Mouse (Mus musculus): Measurements from ENCODE around the gene Acaa1b. TPM values are rescaled to one million over a fixed set of nuclear protein-coding genes. Genes with fewer than 3 reads are reported as not detected.

The Acaa1b gene
- polyA plus RNA-seq, 1 experiment from 2014 or later, result 0.63 TPM

GRCm38 (mm10) chr9:119179292-119179691 is 22.4 kb upstream of the Acaa1b start:
- Histone ChIP-seq H3K4me1 (replicated peaks; ENCODE audit: control insufficient read depth, insufficient read depth, low read length) (no peaks in the 10 kb centered on the region), H3K4me2 (no peak overlapping the region), H3K36me3 (ENCODE audit: control insufficient read depth, insufficient read depth, low read length) (no peaks in the 10 kb centered on the region), H3K27ac (ENCODE audit: low read depth, low read length) (no peak overlapping the region), H3K27me3 (replicated peaks; ENCODE audit: control insufficient read depth, insufficient read depth, low read length) (no peaks in the 10 kb centered on the region), H3K9ac (ENCODE audit: low read depth, low read length) (no peak overlapping the region), H3K4me3 (ENCODE audit: low read depth, low read length) (no peak overlapping the region), H3K9me3 (ENCODE audit: control insufficient read depth, low read length) (no peaks in the 10 kb centered on the region)
- ATAC-seq (replicated peaks; ENCODE audit: low FRiP score) (no peak), DNase-seq (ENCODE audit: low spot score) (no peak)
- WGBS, result 81% methylated on average over 11 of the region's 11 CpGs

- Histone ChIP-seq H3K36me3 (ENCODE audit: control insufficient read depth, insufficient read depth, low read length) (no peaks in the 10 kb centered on the region), H3K9ac (ENCODE audit: low read depth, low read length) (no peak overlapping the region), H3K4me3 (ENCODE audit: low read depth, low read length) (no peak overlapping the region), H3K27me3 (replicated peaks; ENCODE audit: control insufficient read depth, insufficient read depth, low read length) (no peaks in the 10 kb centered on the region), H3K4me2 (no peak overlapping the region), H3K27ac (ENCODE audit: low read depth, low read length) (no peak overlapping the region), H3K9me3 (ENCODE audit: control insufficient read depth, low read length) (no peaks in the 10 kb centered on the region), H3K4me1 (replicated peaks; ENCODE audit: control insufficient read depth, insufficient read depth, low read length) (no peaks in the 10 kb centered on the region)
- 88% methylated on average over 2 of the region's 2 CpGs for WGBS
- ATAC-seq (replicated peaks; ENCODE audit: low FRiP score) (no peak), DNase-seq (ENCODE audit: low spot score) (no peak)
Observed at GRCm38 (mm10) chr9:119167608-119168007, 10.7 kb upstream of the Acaa1b start.

- no peaks in the 10 kb centered on the region for H3K36me3 ChIP-seq (ENCODE audit: control insufficient read depth, insufficient read depth, low read length)
- no peaks in the 10 kb centered on the region for H3K9me3 ChIP-seq (ENCODE audit: control insufficient read depth, low read length)
- no peak for ATAC-seq (replicated peaks; ENCODE audit: low FRiP score)
- H3K27me3 ChIP-seq (replicated peaks; ENCODE audit: control insufficient read depth, insufficient read depth, low read length), result no peaks in the 10 kb centered on the region
- no peak overlapping the region for H3K4me2 ChIP-seq
- no peak overlapping the region for H3K4me3 ChIP-seq (ENCODE audit: low read depth, low read length)
- H3K27ac ChIP-seq (ENCODE audit: low read depth, low read length), result no peak overlapping the region
- 85% methylated on average over 6 of the region's 6 CpGs for WGBS
- H3K4me1 ChIP-seq (replicated peaks; ENCODE audit: control insufficient read depth, insufficient read depth, low read length), result no peaks in the 10 kb centered on the region
- H3K9ac ChIP-seq (ENCODE audit: low read depth, low read length), result no peak overlapping the region
- no peak for DNase-seq (ENCODE audit: low spot score)
Observed at GRCm38 (mm10) chr9:119165548-119165947, 8.7 kb upstream of the Acaa1b start.

- Histone ChIP-seq H3K4me2 (no peak overlapping the region), H3K4me3 (ENCODE audit: low read depth, low read length) (no peak overlapping the region), H3K4me1 (replicated peaks; ENCODE audit: control insufficient read depth, insufficient read depth, low read length) (no peaks in the 10 kb centered on the region), H3K27me3 (replicated peaks; ENCODE audit: control insufficient read depth, insufficient read depth, low read length) (no peaks in the 10 kb centered on the region), H3K9ac (ENCODE audit: low read depth, low read length) (no peak overlapping the region), H3K36me3 (ENCODE audit: control insufficient read depth, insufficient read depth, low read length) (no peaks in the 10 kb centered on the region), H3K9me3 (ENCODE audit: control insufficient read depth, low read length) (no peaks in the 10 kb centered on the region), H3K27ac (ENCODE audit: low read depth, low read length) (no peak overlapping the region)
- no peak for ATAC-seq (replicated peaks; ENCODE audit: low FRiP score)
- no peak for DNase-seq (ENCODE audit: low spot score)
- 80% methylated on average over 7 of the region's 7 CpGs for WGBS
Observed at GRCm38 (mm10) chr9:119164743-119165142, 7.8 kb upstream of the Acaa1b start.

- Histone ChIP-seq H3K36me3 (ENCODE audit: control insufficient read depth, insufficient read depth, low read length) (no peaks in the 10 kb centered on the region), H3K4me2 (no peak overlapping the region), H3K27ac (ENCODE audit: low read depth, low read length) (no peak overlapping the region), H3K4me3 (ENCODE audit: low read depth, low read length) (no peak overlapping the region), H3K27me3 (replicated peaks; ENCODE audit: control insufficient read depth, insufficient read depth, low read length) (peaks cover 18% of the 10 kb centered on the region), H3K4me1 (replicated peaks; ENCODE audit: control insufficient read depth, insufficient read depth, low read length) (no peaks in the 10 kb centered on the region), H3K9me3 (ENCODE audit: control insufficient read depth, low read length) (no peaks in the 10 kb centered on the region), H3K9ac (ENCODE audit: low read depth, low read length) (no peak overlapping the region)
- 91% methylated on average over 3 of the region's 3 CpGs for WGBS
- DNase-seq (ENCODE audit: low spot score) (no peak), ATAC-seq (replicated peaks; ENCODE audit: low FRiP score) (no peak)
Observed at GRCm38 (mm10) chr9:119160689-119161088, 3.8 kb upstream of the Acaa1b start.

GRCm38 (mm10) chr9:119158861-119159260 is 2.0 kb upstream of the Acaa1b start, which contains the start of gene Gm47289:
Gene Gm47289 (plus strand): TSS chr9:119159161.
- H3K27ac ChIP-seq (ENCODE audit: low read depth, low read length), result no peak within 1 kb of the TSS
- peaks cover 22% of the 10 kb centered on the region for H3K27me3 ChIP-seq (replicated peaks; ENCODE audit: control insufficient read depth, insufficient read depth, low read length)
- H3K4me1 ChIP-seq (replicated peaks; ENCODE audit: control insufficient read depth, insufficient read depth, low read length), result no peaks in the 10 kb centered on the region
- H3K9ac ChIP-seq (ENCODE audit: low read depth, low read length), result no peak within 1 kb of the TSS
- DNase-seq (ENCODE audit: low spot score) (no peak), ATAC-seq (replicated peaks; ENCODE audit: low FRiP score) (no peak)
- no peaks in the 10 kb centered on the region for H3K36me3 ChIP-seq (ENCODE audit: control insufficient read depth, insufficient read depth, low read length)
- H3K9me3 ChIP-seq (ENCODE audit: control insufficient read depth, low read length), result no peaks in the 10 kb centered on the region
- H3K4me2 ChIP-seq, result no peak within 1 kb of the TSS
- H3K4me3 ChIP-seq (ENCODE audit: low read depth, low read length), result no peak within 1 kb of the TSS
- WGBS, result 41% methylated on average over 4 of the region's 4 CpGs

- peaks cover 22% of the 10 kb centered on the region for H3K27me3 ChIP-seq (replicated peaks; ENCODE audit: control insufficient read depth, insufficient read depth, low read length)
- DNase-seq (ENCODE audit: low spot score), result no peak
Observed at GRCm38 (mm10) chr9:119155826-119156225, 1.1 kb downstream of the Acaa1b start.

GRCm38 (mm10) chr9:119155416-119155815 is 1.5 kb downstream of the Acaa1b start:
- no peak overlapping the region for H3K27ac ChIP-seq (ENCODE audit: low read depth, low read length)
- no peaks in the 10 kb centered on the region for H3K4me1 ChIP-seq (replicated peaks; ENCODE audit: control insufficient read depth, insufficient read depth, low read length)
- H3K4me2 ChIP-seq, result no peak overlapping the region
- H3K9me3 ChIP-seq (ENCODE audit: control insufficient read depth, low read length), result no peaks in the 10 kb centered on the region
- no peaks in the 10 kb centered on the region for H3K36me3 ChIP-seq (ENCODE audit: control insufficient read depth, insufficient read depth, low read length)
- peaks cover 22% of the 10 kb centered on the region for H3K27me3 ChIP-seq (replicated peaks; ENCODE audit: control insufficient read depth, insufficient read depth, low read length)
- H3K9ac ChIP-seq (ENCODE audit: low read depth, low read length), result no peak overlapping the region
- DNase-seq (ENCODE audit: low spot score) (no peak), ATAC-seq (replicated peaks; ENCODE audit: low FRiP score) (no peak)
- no peak overlapping the region for H3K4me3 ChIP-seq (ENCODE audit: low read depth, low read length)
- 74% methylated on average over 8 of the region's 8 CpGs for WGBS

More at GRCm38 (mm10) chr9:119155826-119156225, 1.1 kb downstream of the Acaa1b start:
- H3K9me3 ChIP-seq (ENCODE audit: control insufficient read depth, low read length), result no peaks in the 10 kb centered on the region
- no peak overlapping the region for H3K27ac ChIP-seq (ENCODE audit: low read depth, low read length)
- H3K36me3 ChIP-seq (ENCODE audit: control insufficient read depth, insufficient read depth, low read length), result no peaks in the 10 kb centered on the region
- no peak overlapping the region for H3K4me3 ChIP-seq (ENCODE audit: low read depth, low read length)
- WGBS, result 45% methylated on average over 7 of the region's 7 CpGs
- H3K9ac ChIP-seq (ENCODE audit: low read depth, low read length), result no peak overlapping the region
- no peak; the same call in 1 of the 2 replicates for ATAC-seq (replicated peaks; ENCODE audit: low FRiP score)
- H3K4me1 ChIP-seq (replicated peaks; ENCODE audit: control insufficient read depth, insufficient read depth, low read length), result no peaks in the 10 kb centered on the region
- no peak overlapping the region; the same call in 1 of the 2 replicates for H3K4me2 ChIP-seq

GRCm38 (mm10) chr9:119151751-119152150 is 5.1 kb downstream of the Acaa1b start:
- ATAC-seq (replicated peaks; ENCODE audit: low FRiP score) (no peak), DNase-seq (ENCODE audit: low spot score) (no peak)
- H3K9me3 ChIP-seq (ENCODE audit: control insufficient read depth, low read length), result no peaks in the 10 kb centered on the region
- no peak overlapping the region for H3K27ac ChIP-seq (ENCODE audit: low read depth, low read length)
- WGBS, result 61% methylated on average over 2 of the region's 2 CpGs
- no peak overlapping the region for H3K4me2 ChIP-seq
- H3K36me3 ChIP-seq (ENCODE audit: control insufficient read depth, insufficient read depth, low read length), result no peaks in the 10 kb centered on the region
- peaks cover 15% of the 10 kb centered on the region for H3K27me3 ChIP-seq (replicated peaks; ENCODE audit: control insufficient read depth, insufficient read depth, low read length)
- H3K4me3 ChIP-seq (ENCODE audit: low read depth, low read length), result no peak overlapping the region
- no peak overlapping the region for H3K9ac ChIP-seq (ENCODE audit: low read depth, low read length)
- no peaks in the 10 kb centered on the region for H3K4me1 ChIP-seq (replicated peaks; ENCODE audit: control insufficient read depth, insufficient read depth, low read length)

Data from liver, embryonic 11.5 days (tissue).